Mouse (Mus musculus) cerebellum, adult 11 months (tissue): Measurements from ENCODE around the gene Sgsm2.

Experiments
- DNase-seq: peaks from one replicate; pipeline ENCODE4 v3.0.0; 2022

Gene Sgsm2

DNA sequence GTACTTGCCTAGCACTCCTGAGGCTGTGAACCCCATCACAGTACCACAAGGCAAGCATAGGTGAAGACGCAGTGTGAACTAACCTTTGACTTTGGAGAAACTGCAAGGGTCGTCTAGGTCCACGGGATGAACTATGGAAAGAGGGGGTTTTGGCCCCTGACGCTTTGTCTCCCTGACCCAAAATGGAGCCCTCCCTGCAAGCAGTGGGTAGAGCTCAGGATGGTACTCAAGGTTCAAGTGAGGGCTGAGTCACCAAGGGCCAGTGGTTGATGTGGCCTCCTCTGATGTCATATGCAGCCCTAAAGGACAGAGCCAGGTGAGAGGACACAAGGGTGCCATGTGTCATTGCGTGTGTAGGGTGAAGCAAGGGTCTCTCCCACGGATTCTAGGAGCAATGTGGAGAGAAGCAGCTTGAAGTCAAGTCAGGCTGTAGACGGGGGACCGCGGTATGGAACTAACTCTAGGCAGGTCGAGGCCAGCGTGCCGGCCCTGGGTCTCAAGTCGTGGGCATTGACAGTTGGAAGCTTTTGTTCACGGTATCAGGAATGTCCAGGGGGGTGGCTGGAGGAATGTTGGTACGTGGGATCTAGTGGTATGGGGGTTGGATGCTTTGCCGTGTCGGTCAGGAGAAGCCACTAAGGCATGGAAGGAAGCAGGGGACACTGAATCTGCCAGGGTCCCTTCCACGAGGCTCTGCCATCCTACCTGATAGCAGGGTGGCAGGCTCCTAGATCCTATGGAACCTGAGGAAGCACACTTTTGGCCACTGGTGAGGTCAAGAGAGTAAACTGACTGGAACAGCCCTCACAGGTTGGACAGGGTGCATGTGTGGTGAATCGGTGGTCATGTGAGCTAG is 56.8 kb downstream of the Sgsm2 start:
- DNase-seq = no peak

DNA sequence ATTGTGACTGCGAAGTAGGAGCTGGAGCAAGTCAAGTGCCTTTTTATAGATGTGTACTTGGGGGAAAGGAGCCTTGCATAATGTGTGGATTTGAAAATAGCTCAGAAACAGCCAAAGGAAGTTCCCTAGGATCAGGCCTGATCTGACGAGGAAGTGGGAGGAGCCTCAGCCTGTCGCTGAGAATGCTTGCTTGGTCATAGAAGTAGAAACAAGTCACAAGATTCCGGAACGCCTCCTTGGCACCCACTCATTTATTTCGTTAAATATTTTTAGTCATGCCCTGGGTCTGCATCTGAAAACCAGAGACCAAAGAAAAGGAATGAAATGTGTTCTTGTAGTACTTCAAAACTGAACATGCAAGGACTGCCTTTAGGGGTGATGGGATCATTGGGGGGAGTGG is 57.9 kb downstream of the Sgsm2 start:
- DNase-seq = no peak

DNA sequence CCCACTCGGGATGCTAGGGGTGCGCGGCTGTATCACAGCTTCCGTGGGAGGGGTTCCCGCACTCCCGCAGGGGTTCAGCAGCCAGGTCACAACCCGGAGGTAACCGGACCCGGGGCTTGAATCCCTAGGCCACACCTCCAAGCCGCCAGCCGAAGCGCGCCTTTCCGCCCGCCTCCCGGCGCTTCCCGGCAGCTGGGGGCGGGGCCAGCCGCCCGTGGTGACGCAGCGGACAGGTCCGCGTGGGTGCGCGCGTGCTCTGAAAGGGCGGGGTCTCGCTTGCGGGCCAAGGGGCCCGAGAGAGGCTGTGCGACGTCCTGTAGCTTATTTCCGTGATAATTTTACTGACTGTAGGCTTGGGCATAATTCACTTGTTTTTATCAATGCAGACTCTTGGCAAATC is 58.4 kb downstream of the Sgsm2 start:
- DNase-seq = peak; percentile 93

DNA sequence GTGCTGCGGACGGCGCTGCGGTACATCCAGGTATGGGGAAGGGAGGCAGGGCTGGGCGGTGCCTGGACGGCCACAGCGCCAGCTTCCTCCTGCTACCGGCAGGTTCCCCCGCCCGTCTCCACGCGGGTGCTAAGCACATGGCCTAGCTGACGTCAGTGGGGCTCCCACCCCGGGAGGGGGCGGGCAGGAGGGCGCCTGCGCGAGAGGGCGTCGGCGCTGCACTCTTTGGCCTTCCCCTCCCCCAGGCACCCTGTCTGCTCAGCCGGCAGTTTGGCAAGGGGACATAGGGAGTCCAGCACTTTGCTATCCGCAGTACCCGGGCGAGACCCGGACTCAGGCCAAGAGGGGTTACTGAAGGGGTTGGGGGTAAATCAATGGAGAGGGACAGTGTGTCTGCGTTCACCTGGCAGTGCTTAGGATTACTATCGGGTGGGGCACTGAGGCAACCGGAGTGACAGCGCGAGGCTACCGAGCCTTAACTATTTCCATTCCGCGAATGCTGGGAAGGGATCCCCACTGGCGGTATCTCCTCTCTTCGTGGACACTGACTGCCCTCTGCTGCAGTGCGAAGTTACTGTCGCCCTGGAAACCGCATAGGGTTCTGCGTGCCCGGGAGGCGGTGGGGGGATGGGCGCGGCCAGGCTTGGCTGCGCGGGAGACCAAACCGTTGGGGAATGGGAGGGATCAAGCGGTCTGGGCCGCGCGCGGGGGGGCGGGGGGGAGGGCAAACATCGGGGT is 59.0 kb downstream of the Sgsm2 start:
- DNase-seq = peak; percentile 95

DNA sequence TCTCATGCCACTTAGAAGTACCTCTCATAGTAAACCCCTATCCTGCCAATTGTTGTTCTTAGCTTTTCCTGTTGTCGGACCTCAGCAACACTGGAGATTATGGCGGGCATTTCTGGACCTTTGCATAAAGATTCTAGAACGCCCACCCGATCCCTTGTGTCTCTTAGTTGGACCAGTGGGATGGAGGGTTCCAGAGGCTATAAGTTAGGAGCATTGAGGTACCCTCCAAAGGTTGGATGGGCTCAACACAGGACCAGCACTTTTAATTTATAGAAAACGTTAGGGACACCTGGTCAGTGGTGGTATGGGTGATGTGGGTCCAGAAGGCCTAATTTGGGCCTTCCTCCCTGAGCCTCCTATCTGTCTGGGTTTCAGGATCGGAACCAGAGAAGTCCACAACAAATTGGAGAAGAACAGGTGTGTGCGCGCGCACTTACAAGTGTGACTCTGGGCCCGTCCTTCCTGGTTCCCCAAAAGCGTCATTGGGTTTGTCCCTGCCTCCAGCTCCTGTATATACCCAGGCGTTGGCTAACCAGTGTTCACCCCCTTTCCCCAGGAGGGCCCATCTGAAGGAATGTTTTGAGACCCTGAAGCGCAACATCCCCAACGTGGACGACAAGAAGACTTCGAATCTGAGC is 59.7 kb downstream of the Sgsm2 start:
- no peak for DNase-seq

DNA sequence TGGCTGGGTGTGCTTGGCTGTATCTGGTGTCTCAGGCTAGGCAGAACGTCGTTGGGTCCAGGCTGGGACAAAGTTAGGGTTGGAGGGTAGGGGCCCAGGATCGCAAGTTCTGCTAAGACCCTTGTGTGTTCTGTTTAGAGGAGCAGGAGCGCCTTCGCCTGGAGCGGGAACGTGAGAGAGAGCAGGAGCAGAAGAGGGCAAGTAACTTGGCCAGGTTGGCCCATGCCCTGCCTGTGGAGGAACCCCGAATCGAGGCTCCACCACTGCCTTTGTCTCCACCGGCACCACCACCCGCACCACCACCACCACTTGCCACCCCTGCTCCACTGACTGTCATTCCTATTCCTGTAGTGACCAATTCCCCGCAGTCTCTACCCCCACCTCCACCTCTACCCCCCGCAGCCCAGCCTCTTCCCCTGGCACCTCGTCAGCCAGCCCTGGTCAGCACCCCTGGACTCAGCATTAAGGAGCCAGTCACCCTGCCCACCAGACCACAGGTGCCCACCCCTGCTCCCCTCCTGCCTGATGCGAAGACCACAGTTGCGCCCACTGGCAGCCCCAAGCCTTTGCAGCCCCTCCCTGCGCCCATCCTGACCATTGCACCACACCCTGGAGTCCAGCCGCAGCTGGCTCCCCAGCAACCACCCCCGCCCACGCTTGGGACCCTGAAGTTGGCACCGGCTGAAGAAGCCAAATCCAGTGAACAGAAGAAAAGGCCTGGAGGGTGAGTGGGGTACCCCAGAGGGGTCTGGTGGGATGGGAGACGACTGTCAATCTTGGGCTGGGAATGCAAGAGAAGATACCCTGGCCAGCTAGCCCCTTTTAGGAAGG is 60.4 kb downstream of the Sgsm2 start:
- DNase-seq = no peak

DNA sequence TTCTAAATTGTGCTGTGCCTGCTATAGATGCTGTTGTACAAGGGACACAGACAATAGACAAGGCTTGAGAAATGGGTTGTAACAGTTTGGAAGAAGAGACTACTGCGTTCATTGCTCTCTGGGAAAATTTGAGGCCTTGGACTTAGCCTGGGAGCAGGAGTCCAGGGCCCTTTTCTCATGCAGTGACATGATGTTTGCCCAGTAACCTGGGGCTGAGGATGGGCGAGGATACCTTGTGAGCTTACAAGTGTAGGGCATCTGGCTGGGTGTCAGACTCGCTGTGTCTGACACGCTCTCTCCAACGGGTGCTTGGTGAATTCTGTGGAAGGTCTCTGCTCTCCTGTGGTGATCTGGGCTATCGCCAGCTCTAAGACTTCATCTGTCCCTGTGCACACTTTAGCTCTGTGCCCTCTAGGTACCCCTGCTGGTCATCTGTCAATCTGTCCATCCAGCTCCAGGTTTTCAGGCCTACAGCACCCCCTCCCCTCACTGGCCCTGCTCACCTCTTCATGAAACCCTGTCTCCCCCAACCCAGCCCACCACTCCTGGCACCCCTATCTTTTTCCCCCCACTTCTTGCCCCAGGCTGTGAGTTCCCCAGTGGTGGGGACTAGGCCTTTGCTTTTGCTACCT is 61.2 kb downstream of the Sgsm2 start:
- no peak for DNase-seq

DNA sequence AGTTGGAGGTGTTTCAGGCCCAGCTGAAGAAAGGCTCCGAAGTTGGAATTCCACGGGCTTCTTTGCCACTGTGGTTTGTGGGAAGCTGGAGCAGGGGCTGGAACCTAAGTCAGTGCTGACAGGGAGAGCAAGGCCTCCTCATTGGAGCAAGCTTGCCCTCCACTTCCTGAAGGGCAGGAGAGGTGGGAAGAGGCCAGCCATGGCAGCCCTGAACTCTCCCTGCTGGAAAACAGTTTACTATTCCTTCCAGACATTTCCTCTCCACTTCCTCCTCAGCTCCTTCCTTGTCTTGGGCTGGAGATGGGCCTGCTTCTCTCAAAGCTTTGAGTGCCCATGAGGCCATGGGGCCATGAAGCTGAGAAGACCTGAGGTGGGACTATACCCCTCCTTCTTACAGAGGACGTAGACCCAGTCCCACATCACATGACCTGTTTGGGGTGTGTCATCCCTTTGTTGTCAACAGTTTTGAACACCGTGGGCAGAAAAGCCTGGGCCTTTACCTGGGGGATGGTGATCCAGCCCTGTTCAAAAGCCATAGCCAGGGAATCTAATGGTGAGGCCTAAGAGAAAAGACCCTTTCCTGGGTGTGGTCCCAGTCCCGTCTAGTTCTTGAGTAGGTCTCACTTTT is 62.1 kb downstream of the Sgsm2 start:
- DNase-seq = no peak

DNA sequence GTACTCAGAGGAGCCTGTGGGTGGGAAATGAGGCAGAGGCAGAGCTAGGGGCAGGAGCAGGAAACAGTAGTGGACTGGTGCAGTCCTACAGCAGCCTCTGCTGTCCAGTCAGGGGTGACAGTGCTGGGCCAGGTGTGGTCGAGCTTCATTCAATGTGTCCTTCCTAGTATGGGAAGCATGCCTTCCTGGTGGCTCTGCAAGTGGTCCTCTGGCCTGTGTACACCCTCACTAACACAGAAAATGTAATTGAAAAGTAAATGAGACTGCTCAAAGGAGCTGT is 62.6 kb downstream of the Sgsm2 start:
- DNase-seq = no peak

DNA sequence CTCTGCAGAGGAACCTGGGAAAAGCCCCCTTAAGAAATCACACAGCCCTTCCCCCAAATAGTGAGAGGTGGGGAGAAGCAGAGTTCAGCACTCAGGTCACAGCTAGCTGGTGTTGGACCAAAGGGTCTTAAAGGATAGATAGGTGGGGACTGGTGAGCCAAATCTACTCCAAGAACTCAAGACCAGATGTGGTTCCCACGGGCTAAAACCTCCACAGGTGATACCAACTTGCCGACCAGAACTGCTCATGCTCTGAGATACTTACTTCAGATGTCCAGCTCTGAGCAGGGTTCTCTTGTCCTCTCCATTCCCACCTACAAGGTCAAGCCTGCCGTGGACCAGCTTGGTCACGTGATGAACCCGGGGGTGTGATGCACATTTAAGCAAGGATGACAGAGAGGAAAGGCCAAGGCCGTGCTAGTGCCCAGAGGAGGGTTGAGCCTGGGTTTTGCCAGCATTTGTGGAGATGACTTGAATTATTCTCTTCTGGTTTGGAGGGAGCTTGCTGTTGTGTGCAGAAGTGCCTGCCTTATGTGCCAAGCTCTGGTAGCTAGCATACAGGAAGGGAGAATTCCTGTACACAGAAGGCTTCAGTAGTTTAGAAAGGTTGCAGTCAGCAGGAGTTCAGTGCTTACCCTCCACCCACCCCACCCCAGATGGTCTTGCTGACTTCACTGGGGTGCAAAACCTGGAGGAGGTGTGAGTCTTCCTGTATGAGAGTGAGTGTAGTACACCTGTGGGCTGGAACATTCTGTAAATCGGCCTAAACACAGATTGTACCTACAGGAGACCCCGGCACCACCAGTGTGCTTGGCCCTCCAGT is 63.1 kb downstream of the Sgsm2 start:
- no peak for DNase-seq

DNA sequence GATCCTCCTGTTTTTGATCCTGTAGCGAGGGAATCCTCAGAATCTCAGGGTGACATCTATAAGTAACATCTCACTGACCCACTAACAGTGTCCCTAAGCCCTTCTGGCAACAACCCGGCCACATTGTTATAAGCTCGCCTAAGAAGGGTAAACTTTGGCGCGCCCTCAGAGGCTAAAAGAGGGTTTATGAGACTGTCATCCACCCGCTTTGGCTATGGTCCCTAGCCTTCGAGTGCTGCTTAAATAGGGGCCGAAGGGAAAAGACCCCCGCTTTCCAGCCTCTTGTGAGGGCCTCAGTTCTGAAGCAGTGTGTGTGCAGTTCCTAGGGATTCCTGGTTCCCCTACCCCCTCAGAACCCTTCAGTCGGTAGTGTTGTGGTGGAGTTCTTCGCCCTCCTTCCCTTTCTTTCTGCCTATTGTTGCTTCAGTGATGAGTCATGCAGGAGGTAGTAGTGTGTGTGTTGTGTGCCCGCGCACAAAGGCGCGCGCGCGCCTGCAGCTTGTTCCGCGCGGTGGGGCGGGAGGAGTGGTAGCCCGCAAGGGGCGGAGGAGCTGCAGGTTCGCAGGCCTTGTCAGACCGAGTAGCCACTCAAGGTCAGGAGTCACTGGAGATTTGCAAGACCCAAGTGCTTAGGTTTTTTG is 64.2 kb downstream of the Sgsm2 start:
- DNase-seq = peak; percentile 69

DNA sequence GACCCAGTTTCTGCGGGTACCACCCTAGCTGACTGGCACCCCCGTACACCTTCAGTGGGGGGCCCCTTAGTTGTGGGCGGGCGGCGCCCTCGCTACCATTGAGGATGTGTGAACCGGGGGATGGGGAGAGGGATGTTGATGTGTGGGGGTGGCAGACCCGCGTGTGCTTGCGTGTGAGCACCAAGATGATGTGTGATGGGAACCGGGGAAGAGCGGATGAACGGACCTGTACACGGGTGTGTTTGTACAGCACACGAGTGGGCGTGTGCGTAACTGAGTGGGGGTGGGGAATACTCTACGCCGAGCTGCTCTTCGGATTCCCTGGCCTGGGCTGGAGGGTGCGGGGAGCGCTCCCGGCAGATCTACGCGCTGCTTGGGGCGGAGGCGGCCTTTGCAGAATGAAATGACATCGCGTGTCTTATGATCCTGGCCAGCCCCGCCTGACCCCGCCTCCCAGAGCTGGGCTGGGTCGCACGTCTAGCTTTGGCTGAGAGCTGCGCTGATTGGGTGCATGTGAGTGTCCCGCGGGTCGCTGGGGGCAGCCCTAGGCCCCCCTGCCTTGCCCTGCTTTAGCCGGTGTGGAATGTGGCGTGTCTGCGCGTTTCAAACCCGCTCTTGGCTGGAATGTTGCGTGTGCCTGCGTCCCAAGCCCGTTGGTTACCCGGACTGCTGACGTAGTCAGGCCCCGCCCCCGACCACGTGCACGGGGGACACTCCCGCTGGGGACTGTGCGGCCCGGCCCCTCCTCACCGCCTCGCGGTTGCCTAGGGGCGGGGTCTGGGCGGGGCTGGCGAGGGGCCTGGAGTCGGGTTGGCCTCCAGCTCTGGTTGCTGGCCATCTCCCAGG is 65.0 kb downstream of the Sgsm2 start:
- DNase-seq = peak; percentile 98

DNA sequence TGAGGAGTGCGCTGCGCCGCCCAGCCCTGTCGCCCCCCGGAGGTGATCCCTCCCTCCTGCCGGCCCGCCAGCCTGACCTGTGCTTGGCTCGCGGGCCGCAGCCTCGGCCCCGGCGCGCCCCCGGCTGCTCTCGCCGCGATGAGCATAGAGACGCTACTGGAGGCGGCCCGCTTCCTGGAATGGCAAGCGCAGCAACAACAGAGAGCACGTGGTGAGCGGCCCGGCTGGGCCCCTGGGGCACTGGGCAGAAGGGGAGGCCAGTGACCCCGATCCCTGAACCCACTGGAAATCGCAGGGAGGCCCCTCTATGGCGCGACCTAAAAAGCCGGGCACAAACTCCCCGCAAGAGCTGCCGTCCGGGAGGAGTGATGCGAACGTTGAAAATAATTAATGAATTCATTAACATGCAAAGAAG is 65.7 kb downstream of the Sgsm2 start:
- peak; percentile 60 for DNase-seq

DNA sequence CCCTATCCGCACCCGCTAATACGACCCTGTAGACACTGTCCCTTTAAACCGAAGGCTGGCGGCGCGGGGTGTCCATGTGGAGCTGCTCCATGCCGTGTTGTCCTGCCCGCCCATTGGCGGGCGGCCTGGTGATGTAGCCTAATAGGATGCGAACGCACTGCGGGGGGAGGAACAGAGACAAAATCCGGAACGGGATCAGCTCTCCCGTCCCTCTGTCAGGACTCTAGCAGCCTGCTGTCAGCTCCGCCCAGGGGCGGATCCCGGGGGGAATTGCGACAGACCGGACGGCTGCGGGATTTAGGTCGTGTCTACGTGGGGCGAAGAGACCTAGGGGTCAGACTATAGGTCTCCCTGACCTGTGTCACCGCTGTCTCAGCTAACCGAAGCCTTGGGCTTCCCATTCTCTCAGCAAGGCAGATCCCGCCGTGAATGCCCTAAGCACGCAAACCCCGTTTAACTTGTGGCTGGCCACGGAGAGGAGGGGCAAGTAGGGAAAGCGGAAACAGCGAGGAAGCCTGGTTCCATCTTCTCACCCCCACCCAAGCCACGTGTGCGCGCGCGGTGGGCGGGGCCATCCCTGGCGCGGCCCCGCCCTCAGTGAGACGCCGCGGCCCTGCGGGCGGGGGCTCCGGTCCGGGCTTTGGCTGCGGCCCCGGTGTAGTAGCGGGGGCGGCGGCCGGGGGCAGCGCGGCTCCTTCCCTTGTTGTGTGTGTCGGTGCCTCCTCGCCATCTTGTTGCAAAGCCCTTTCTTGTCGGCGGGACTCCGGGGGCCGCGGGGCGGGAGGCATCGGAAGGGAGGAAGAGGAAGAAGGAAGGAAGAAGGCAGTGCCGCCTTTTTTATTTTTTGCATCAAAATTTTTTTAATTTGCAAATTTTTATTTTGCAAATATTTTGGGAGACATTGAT is 66.4 kb downstream of the Sgsm2 start, which contains the start of gene Mnt:
Mnt (plus strand) TSS at position 665 of the 906 bp plus-strand sequence.
- peak; percentile 99 for DNase-seq

DNA sequence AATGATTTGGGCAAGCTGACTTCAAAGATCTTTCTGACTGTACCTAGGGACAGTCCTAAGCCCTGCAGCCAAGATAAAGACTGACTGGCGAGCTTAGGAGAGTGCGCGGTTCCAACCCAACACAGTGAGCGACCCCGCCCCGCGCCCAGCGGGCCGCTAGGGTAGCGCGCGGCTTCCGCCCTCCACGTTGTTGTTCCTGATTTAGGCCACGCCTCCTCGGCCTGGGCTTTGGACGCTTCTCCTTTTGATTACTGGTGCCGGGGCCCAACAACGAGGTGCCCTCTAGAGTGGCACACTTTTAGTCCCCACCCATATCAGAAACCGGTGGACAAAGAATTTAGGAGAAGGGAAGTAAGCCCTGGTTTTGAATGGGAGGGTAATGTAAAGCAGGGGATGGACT is 67.0 kb downstream of the Sgsm2 start:
- no peak for DNase-seq

DNA sequence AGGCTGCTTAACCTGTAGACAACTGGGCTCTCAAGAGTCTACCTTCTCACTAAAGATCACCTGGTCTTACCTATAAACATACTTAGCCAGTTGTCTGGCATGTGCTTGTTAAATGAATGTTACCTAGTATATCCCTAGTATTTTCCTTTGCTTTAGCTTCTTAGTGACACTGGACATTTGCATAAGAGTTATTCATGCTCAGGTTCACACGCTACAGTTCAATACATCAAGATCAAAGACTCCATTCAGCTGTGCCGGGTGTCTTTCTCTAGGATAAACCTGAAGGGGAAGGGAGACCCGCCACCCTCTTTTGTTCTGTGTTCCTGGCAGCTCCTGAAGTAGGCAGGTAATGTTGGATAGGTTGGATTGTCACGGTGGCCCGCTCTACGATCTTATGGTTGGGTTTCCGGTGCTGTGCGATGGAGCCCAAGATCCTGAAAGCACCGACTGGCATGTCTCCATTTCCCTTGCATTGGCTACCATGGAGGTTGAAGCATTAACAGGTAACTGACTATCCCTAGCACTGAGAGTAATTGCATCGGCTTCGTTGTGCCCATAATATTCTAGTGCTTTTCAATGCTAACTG is 67.8 kb downstream of the Sgsm2 start:
- no peak for DNase-seq

DNA sequence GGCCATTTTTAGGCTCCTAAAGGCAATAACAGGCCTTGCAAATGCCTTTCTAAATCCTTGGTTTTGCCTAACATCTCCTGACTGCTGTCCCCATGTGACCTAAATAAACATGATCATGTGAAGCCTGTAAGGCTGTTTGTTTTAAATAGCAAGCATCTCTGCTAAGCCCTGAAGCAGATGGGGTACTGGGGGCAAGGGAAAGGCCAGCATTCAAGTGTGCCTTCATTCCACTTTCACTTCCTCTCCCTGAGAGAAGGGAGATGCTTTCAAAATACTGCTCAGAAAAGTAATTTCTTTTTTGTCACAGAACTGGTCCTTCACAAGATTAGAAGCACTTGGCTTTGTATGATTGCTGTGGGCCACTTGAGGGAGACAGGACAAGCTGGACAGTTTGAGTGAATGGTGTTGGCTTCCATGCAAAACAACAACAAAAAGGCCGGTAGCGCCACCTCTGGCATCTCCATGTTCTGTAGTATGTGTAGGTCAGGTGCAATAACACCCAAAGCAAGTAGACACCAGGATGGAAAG is 68.4 kb downstream of the Sgsm2 start:
- no peak for DNase-seq
